Mouse (Mus musculus) midbrain, embryonic 13.5 days (tissue): ENCODE results near the gene Tha1. TPM values are rescaled to one million over a fixed set of nuclear protein-coding genes. Genes with fewer than 3 reads are reported as not detected.

Experiments used
- ATAC-seq: fragments of 200-750 bp; cut with Nextera tagmentation; 2 replicates; pipeline ENCODE4 v1.8.0; 2017; ENCODE audit warnings: mild to moderate bottlenecking, moderate TSS enrichment, moderate library complexity
- H3K27ac ChIP-seq: fragments of 300-500 bp; sonication (generic); 2 replicates; pipeline ENCODE4 v1.5.1; 2015; ENCODE audit warnings: inconsistent platforms, mild to moderate bottlenecking, moderate library complexity
- H3K27me3 ChIP-seq: fragments of 300-500 bp; sonication (generic); 2 replicates; pipeline ENCODE4 v1.6.1; 2015; ENCODE audit warnings: mild to moderate bottlenecking, inconsistent platforms
- H3K36me3 ChIP-seq: fragments of 300-500 bp; sonication (generic); 2 replicates; pipeline ENCODE4 v1.6.1; 2015; ENCODE audit warnings: mild to moderate bottlenecking, inconsistent platforms
- H3K4me1 ChIP-seq: fragments of 300-500 bp; sonication (generic); replicated peaks from 2 replicates; pipeline ENCODE4 v1.6.1; 2015; ENCODE audit warnings: inconsistent platforms
- H3K4me2 ChIP-seq: fragments of 300-500 bp; sonication (generic); replicated peaks from 2 replicates; pipeline ENCODE4 v1.6.1; 2015; ENCODE audit warnings: moderate library complexity, mild to moderate bottlenecking, inconsistent platforms
- H3K4me3 ChIP-seq: fragments of 300-500 bp; sonication (generic); replicated peaks from 2 replicates; pipeline ENCODE4 v1.5.1; 2015; ENCODE audit warnings: mild to moderate bottlenecking, inconsistent platforms
- H3K9ac ChIP-seq: fragments of 300-500 bp; sonication (generic); replicated peaks from 2 replicates; pipeline ENCODE4 v1.6.1; 2015; ENCODE audit warnings: mild to moderate bottlenecking, inconsistent platforms
- H3K9me3 ChIP-seq: fragments of 300-500 bp; sonication (generic); 2 replicates; pipeline ENCODE4 v1.6.1; 2016; ENCODE audit warnings: mild to moderate bottlenecking, inconsistent platforms
- WGBS: fragments of 180-500 bp; shearing (Covaris S2); methylation state at CpG from one replicate; pipeline ENCODE4 v1.1.7; 2015; 5-methylcytosine and 5-hydroxymethylcytosine counted together
- polyA plus RNA-seq: library from polyadenylated mRNA; unstranded; fragments of >200 nt; fragmentation: Nextera tagmentation; extraction: Ambion mirVana; gene quantifications from 2 replicates; pipeline ENCODE4 v1.2.1, GENCODE M21; 2015

The Tha1 gene
- polyA plus RNA-seq, 1 experiment from 2014 or later: 2.6 TPM

DNA sequence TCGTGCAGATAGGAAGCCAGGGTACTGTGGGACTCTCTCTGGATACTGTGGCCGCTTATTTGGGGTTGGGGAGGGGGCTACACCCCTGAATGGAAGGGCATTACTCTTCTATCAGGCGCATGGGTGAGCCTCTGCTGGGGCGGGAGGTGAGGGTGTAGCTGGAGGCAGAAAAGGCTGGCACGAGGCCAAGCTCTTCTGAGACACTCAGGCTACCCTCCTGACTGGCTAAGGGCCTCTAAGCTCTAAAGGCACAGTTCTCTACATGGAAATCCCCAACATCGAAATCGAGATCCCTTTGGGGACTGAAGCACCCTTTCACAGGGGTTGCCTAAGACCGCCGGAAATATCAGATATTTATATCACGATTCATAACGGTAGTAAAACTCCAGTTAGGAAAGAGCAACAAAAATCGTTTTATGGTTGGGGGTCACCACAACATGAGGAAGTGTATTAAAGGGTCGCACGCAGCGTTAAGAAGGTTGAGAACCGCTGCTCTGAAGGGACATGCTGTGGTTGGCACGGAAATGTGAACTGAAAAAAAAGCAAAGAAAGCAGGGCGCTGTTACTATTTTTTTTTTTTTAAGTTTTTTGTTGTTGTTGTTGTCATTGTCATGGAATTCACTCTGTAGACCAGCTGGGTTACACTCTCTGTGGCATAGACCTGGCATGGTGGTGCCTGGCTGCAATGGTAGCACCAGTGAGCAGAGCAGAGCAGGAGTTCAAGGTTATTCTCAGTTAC is 45.0 kb downstream of the Tha1 start:
- no peak for ATAC-seq
- peaks cover 62% of the 10 kb centered on the region for H3K4me1 ChIP-seq
- no peaks in the 10 kb centered on the region for H3K27me3 ChIP-seq
- peak overlapping the region; percentile 39; the same call in 1 of the 2 replicates for H3K27ac ChIP-seq
- H3K36me3 ChIP-seq: no peaks in the 10 kb centered on the region
- no peak overlapping the region for H3K4me2 ChIP-seq
- 83% methylated on average over 18 of the region's 18 CpGs for WGBS
- no peaks in the 10 kb centered on the region for H3K9me3 ChIP-seq
- H3K9ac ChIP-seq: 0 out of 2 replicates have a peak overlapping the region, but pooled peaks have one; percentile 16
- H3K4me3 ChIP-seq: no peak overlapping the region

GRCm38 (mm10) chr11:117827386-117827785 is 45.9 kb downstream of the Tha1 start:
- Histone ChIP-seq H3K4me2 (no peak overlapping the region), H3K27ac (no peak overlapping the region), H3K36me3 (0 out of 2 replicates have a peak, but pooled peaks cover 6% of the 10 kb centered on the region), H3K27me3 (no peaks in the 10 kb centered on the region), H3K4me1 (peaks cover 59% of the 10 kb centered on the region), H3K4me3 (no peak overlapping the region), H3K9ac (no peak overlapping the region), H3K9me3 (no peaks in the 10 kb centered on the region)
- 81% methylated on average over 3 of the region's 3 CpGs for WGBS
- ATAC-seq: no peak

GRCm38 (mm10) chr11:117826916-117827315 is 46.4 kb downstream of the Tha1 start:
- no peak for ATAC-seq
- H3K4me2 ChIP-seq: no peak overlapping the region
- WGBS: 77% methylated on average over 8 of the region's 8 CpGs

DNA sequence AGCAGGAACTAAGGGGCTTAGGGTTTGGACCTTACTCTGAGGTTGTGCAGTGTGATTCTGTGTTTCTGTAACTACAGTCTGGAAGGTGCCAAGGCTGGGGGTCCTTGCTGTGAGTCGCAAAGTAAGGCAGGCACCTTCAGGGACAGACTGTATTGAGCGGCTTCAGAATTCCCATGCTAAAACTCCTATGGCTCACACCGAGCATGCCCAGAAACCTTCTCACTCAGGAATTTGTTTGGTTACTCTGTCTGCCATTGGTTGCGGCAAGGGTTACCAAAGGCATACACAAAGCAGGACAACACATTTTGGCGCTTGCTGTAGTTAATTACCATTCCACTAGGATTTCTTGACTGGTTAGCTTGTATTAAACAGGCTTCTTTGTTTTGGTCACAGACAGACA is 47.1 kb downstream of the Tha1 start:
- ATAC-seq: no peak
- Histone ChIP-seq H3K9ac (peak overlapping the region; percentile 71), H3K27ac (peak overlapping the region; percentile 74), H3K4me2 (peak overlapping the region; percentile 84), H3K4me3 (peak overlapping the region; percentile 47), H3K9me3 (no peaks in the 10 kb centered on the region), H3K4me1 (peaks cover 51% of the 10 kb centered on the region), H3K36me3 (0 out of 2 replicates have a peak, but pooled peaks cover 13% of the 10 kb centered on the region), H3K27me3 (no peaks in the 10 kb centered on the region)
- 13% methylated on average over 5 of the region's 5 CpGs for WGBS

More at GRCm38 (mm10) chr11:117826916-117827315, 46.4 kb downstream of the Tha1 start:
- Histone ChIP-seq H3K27ac (no peak overlapping the region), H3K9ac (no peak overlapping the region), H3K36me3 (0 out of 2 replicates have a peak, but pooled peaks cover 9% of the 10 kb centered on the region), H3K4me3 (no peak overlapping the region), H3K9me3 (no peaks in the 10 kb centered on the region), H3K4me1 (peaks cover 54% of the 10 kb centered on the region), H3K27me3 (no peaks in the 10 kb centered on the region)

DNA sequence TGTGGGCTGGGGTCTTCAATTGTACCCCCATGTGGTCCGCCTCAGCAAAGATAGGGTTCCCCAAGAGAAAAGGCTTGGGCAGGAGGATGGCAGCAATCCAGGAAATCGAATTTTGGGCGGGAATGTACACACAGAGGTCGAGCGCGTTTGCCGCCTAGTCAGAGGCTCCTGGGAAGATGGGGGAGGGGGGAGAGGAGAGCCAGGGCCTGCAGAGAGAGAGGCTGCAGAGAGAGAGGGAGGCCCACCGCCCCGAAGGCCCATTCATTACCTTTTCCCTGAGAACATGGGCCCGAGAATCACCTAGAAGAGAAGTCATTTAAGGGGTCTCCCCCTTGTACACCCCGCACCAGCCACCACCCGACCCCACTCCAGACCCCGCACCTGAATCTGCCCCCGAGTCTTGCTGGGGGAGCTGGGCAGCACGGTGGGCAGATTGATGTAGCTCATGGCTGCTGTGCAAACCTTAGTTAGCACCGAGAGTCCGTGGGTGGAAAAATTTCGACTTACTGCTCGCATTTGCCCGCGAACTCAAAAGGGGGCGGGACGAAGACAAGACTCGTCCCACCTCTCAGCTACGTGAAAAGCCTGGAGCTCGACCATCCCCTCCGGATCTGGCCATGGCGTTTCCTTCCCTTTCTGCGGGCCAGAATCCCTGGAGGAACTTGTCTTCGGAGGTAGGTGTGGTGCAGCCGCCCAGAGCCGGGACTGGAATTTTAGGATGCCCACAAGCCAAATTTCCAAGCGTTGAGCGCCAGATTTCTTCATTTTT is 47.8 kb downstream of the Tha1 start, which contains the start of the genes Afmid and Tk1:
Gene Afmid, plus strand, starts transcription at position 592 of the 769 bp plus-strand sequence.
Gene Tk1, minus strand, starts transcription at position 760 of the 769 bp plus-strand sequence.
- under 1% methylated on average over 34 of the region's 34 CpGs for WGBS
- Histone ChIP-seq H3K4me3 (peak within 1 kb of the TSS; percentile 47), H3K4me1 (peaks cover 51% of the 10 kb centered on the region), H3K27ac (peak within 1 kb of the TSS; percentile 74), H3K4me2 (peak within 1 kb of the TSS; percentile 84), H3K9ac (peak within 1 kb of the TSS; percentile 71), H3K9me3 (no peaks in the 10 kb centered on the region), H3K36me3 (0 out of 2 replicates have a peak, but pooled peaks cover 13% of the 10 kb centered on the region), H3K27me3 (no peaks in the 10 kb centered on the region)
- ATAC-seq: peak; percentile 59

- Histone ChIP-seq H3K27me3 (no peaks in the 10 kb centered on the region), H3K4me1 (peaks cover 51% of the 10 kb centered on the region), H3K9ac (peak overlapping the region; percentile 17; the same call in 1 of the 2 replicates), H3K4me2 (peak overlapping the region; percentile 84), H3K9me3 (no peaks in the 10 kb centered on the region), H3K27ac (no peak overlapping the region), H3K36me3 (0 out of 2 replicates have a peak, but pooled peaks cover 13% of the 10 kb centered on the region), H3K4me3 (peak overlapping the region; percentile 47)
- WGBS: 24% methylated on average over 23 of the region's 23 CpGs
- peak; percentile 84 for ATAC-seq
Measured at GRCm38 (mm10) chr11:117824060-117824969, 49.0 kb downstream of the Tha1 start.

- 0 out of 2 replicates have a peak, but pooled peaks cover 16% of the 10 kb centered on the region for H3K36me3 ChIP-seq
- no peak for ATAC-seq
- no peak overlapping the region for H3K4me3 ChIP-seq
- H3K4me2 ChIP-seq: no peak overlapping the region
- H3K27me3 ChIP-seq: no peaks in the 10 kb centered on the region
- H3K4me1 ChIP-seq: peaks cover 46% of the 10 kb centered on the region
- H3K9me3 ChIP-seq: no peaks in the 10 kb centered on the region
- H3K9ac ChIP-seq: no peak overlapping the region
- 92% methylated on average over 6 of the region's 6 CpGs for WGBS
- no peak overlapping the region for H3K27ac ChIP-seq
Measured at GRCm38 (mm10) chr11:117823411-117823810, 49.9 kb downstream of the Tha1 start.

DNA sequence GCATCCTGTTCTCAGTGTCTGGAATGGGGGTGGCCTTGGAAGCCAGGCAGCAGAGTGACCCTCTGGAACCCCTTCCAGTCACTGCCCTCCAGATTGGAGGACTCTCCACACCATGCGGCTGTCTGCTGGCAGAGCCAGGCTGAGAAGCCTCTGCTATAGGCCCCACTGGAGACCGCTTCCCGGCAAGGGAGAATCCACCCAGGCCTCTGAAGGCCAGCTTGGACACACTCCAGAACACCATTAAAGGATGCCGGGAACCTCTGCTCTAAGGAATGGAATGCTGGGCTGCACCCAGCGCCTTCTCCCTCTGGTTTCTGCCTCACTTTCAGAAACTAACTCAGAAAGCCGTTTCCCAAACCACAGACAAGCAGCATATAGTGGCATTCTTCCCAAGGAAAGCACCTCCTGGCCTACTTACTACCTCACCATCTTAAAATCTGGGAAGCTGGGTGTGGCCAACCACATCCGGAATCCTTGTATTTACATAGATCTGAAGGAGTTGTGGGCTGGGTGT is 50.5 kb downstream of the Tha1 start:
- H3K36me3 ChIP-seq: 0 out of 2 replicates have a peak, but pooled peaks cover 21% of the 10 kb centered on the region
- ATAC-seq: no peak
- peaks cover 40% of the 10 kb centered on the region for H3K4me1 ChIP-seq
- H3K4me2 ChIP-seq: no peak overlapping the region
- no peak overlapping the region for H3K4me3 ChIP-seq
- H3K27ac ChIP-seq: no peak overlapping the region
- H3K27me3 ChIP-seq: no peaks in the 10 kb centered on the region
- WGBS: 88% methylated on average over 7 of the region's 7 CpGs
- H3K9me3 ChIP-seq: no peaks in the 10 kb centered on the region
- 0 out of 2 replicates have a peak overlapping the region, but pooled peaks have one; percentile 16 for H3K9ac ChIP-seq

DNA sequence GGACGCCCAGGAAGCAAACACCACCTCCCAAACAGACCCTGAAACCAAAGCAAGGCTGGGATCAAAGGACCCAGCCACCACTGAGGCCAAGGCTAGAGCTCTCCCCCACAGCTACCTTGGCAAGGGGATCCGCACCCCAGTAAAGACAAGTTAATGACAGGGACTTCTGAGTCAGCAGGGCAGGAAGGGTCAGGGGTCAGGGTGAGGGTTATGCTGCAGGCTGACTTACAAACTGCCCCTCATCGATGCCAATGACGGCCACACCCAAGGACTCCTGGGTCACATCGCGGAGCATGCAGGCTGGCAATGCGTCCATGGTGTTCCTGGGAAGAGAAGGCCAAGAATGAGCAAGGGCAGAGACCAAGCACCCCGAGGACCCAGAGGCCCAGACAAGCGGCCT is 51.4 kb downstream of the Tha1 start:
- no peak for ATAC-seq
- Histone ChIP-seq H3K9ac (no peak overlapping the region), H3K36me3 (peaks cover 24% of the 10 kb centered on the region; the same call in 1 of the 2 replicates), H3K27me3 (no peaks in the 10 kb centered on the region), H3K27ac (no peak overlapping the region; the same call in 1 of the 2 replicates), H3K4me3 (no peak overlapping the region), H3K4me1 (peaks cover 33% of the 10 kb centered on the region), H3K9me3 (no peaks in the 10 kb centered on the region), H3K4me2 (no peak overlapping the region)
- WGBS: 88% methylated on average over 9 of the region's 9 CpGs

DNA sequence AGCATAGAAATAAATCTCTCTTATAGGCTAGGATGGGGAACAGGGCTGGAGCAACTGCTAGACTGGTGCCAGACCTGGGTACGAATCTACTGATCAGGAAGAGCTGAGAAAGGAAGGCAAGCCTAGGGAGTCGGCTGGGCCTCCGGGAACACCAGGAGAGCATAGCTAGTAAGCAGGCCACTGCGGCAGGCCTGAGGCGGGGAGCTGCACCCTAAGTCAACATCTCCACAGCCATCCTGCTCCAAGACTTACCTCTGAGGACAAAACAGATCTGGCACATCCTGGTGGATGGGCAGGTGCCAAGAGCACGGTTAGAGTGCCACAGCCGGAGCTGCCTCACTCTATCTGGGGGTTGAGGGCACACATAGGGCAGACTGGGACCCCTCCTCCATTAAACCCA is 53.1 kb downstream of the Tha1 start:
- H3K4me2 ChIP-seq: no peak overlapping the region
- H3K4me1 ChIP-seq: peaks cover 16% of the 10 kb centered on the region
- peaks cover 35% of the 10 kb centered on the region for H3K36me3 ChIP-seq
- no peaks in the 10 kb centered on the region for H3K27me3 ChIP-seq
- H3K4me3 ChIP-seq: no peak overlapping the region
- H3K27ac ChIP-seq: no peak overlapping the region
- no peaks in the 10 kb centered on the region for H3K9me3 ChIP-seq
- no peak for ATAC-seq
- H3K9ac ChIP-seq: no peak overlapping the region
- 94% methylated on average over 7 of the region's 7 CpGs for WGBS

GRCm38 (mm10) chr11:117819095-117819494 is 54.2 kb downstream of the Tha1 start:
- 64% methylated on average over 8 of the region's 8 CpGs for WGBS
- no peaks in the 10 kb centered on the region for H3K9me3 ChIP-seq
- ATAC-seq: no peak
- no peak overlapping the region for H3K4me3 ChIP-seq
- no peak overlapping the region for H3K27ac ChIP-seq
- no peak overlapping the region for H3K4me2 ChIP-seq
- peaks cover 36% of the 10 kb centered on the region for H3K36me3 ChIP-seq
- H3K9ac ChIP-seq: no peak overlapping the region
- H3K27me3 ChIP-seq: no peaks in the 10 kb centered on the region
- H3K4me1 ChIP-seq: peaks cover 7% of the 10 kb centered on the region
